Mouse (Mus musculus) adrenal gland, postnatal 10 days (tissue): Measurements from ENCODE around the gene Neurog2. TPM values are rescaled to one million over a fixed set of nuclear protein-coding genes. Genes with fewer than 3 reads are reported as not detected.

ENCODE experiments used
- DNase-seq: peaks from one replicate; pipeline ENCODE4 v3.0.0; 2021; ENCODE audit warnings: mixed read lengths
- total RNA-seq, 2 experiments: library from RNA; stranded (reverse); gene quantifications; 2 replicates each; pipeline ENCODE4 v1.2.3; 2021

Gene Neurog2
- total RNA-seq, 2 experiments from 2014 or later, result not detected

- DNase-seq, result no peak
Observed at GRCm38 (mm10) chr3:127646156-127646825, 13.4 kb downstream of the Neurog2 start.

DNA sequence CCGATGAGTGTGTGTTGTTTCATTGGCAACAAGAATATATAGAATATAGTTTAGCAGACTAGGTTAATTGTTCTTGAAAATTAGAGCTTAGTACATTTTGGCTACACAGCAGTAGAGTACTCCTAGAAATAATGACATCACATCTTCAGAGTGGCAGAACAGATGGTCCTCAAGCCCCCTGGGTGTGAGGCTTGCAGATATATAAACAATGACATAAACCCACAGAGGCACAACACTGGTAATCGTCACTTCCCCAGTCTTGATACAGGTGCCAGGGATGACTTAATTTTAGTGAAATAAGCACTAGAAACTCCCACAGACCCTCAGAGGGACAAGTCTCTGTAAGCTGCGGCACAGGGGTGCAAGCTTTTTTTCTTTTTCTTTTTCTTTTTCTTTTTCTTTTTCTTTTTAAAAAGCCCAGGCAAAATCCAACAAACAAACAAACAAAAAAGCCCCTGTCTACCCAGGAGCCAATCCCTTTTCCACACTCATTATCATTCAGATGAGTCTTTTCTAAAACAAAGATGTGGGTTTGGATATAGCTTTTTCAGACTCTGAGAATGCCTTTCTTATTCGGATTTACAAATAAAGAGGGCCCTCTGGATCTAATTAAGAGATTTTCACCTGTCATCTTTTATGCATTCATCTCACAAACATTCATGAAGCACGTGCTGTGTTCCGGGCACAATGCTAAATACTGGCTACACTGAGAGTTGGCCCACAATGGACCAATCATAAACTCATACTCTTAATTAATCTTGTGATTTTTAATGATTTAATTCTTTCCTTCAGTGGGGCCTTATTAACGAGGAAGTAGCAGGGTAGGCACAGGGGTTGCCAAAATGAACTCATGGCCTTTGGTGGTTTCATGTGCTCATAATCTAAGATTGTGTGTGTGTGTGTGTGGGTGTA, 19.1 kb downstream of the Neurog2 start:
- no peak for DNase-seq

- no peak for DNase-seq
Observed at GRCm38 (mm10) chr3:127660712-127661111, 27.8 kb downstream of the Neurog2 start.

DNA sequence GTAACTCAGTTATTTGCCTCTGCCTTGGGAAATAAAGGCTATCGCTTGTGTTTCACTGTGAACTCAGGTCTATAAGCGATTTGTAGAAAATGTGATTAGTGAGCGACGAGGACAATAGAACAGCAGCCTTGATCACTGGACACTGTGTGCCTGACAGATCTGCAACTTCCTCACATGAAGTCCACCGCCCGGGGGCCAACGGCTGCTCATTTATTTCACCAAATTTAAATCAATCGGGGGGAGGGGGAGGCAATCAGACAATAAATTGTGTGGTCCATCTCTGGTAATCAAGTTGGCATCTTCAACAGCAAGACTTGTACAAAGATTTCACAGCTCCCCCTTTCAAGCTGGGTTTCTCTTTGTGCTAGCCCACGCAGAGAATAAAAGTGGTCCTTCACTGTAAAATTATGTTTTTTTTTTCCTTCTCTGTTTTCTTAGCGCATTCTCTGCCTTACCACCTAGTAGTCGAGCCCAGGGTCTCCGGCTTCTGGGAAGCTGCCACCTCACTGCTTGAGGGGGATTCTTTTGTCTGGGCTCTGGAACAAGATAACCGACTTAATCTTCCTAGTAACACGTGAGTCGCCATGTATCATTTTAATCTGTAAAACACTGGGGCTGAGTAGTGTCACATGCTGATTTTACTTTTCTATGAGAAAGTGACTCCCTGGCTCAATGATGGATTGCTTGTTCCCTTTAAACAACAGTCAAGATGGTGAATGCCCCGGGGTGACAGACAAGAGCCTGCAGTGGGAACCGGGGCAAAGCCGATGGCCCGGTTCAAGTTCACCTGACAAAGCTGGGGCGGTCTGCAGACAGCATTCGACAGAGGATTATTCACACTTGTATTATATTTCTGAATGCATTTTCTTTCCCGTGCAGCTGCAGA, 29.0 kb downstream of the Neurog2 start:
- DNase-seq, result no peak

GRCm38 (mm10) chr3:127679703-127680102, 46.8 kb downstream of the Neurog2 start:
- no peak for DNase-seq

Other genes with a start within 250 kb of the Neurog2 start
- gene Ank2, start 133.8 kb upstream of the Neurog2 start, total RNA-seq, result 10 to 100 TPM; 56.9 to 95.8 TPM
- gene Larp7, start 79.8 kb upstream of the Neurog2 start, total RNA-seq, result 10 to 100 TPM; 22.8 to 24.4 TPM
- gene Zgrf1, start 79.6 kb upstream of the Neurog2 start, total RNA-seq, result 1 to 10 TPM; 2.7 to 4.8 TPM
- gene Alpk1, start 147.4 kb downstream of the Neurog2 start, total RNA-seq, result 1 to 10 TPM; 6.7 to 7.0 TPM
- gene Tifa, start 156.7 kb downstream of the Neurog2 start, total RNA-seq, result 1 to 10 TPM; 3.9 to 5.1 TPM
- gene Ap1ar, start 204.4 kb downstream of the Neurog2 start, total RNA-seq, result 10 to 100 TPM; 25.9 to 30.3 TPM